Mouse (Mus musculus): Measurements from ENCODE around the gene Rpain.

Rpain gene

DNA sequence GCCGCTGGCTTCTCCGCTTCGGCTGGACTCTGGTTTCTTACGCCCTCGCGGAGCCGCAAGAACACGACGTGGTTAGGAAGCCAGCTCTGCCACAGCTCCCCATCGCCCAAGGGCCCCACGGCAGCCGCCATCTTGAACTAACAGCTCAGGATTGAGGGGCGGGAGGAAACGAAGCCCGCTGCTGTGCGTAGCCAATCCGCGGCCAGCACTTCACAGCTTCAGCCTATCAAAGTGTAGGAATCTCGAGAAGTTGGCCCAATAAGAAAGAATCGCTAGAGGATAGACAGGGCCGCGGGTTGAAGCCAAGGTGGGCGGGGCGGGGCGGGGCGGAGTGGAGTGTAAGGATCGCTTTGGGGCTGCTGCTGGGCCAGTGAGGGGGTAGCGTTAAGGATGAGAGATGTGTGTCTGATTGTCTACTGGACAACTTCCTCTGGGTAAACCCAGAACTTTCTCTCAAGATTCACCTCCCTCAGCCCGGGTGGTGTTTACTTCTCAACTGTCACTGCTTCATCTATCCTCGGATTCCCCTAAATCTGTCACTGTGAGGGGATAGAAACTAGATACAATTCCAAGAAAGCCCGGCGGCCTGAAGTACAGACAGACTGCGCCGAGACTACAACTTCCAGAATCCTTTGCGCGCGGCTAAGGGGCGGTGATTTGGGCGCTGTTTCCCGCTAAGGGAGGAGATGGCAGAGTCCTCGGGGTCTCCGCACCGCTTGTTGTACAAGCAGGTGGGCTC lies at the start of gene Rpain, which contains the start of gene Nup88:
Rpain (plus strand) TSS at position 393 of the 739 bp plus-strand sequence.
Nup88 (minus strand) TSS at position 153 of the 739 bp plus-strand sequence.
- peak; percentile 91 for DNase-seq (ENCODE audit: low read depth, low spot score)

DNA sequence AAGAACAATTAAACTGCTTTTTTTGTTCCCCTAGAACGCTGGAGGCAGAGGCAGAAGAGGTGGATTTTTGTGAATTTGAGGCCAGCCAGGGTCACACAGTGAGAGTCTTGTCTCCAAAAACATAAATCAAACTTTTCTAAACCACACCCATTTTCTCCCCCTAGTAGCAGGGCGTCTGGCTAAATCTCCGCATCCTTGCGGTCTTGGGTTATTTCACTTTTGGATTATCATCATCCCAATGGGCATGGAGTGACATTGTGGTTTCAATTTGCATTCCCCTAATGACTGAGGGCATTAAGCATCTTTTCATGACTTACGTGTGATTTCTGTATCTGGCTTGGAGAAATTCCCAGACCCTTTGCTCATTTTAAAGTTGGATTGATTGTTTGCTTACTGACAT lies 38.6 kb upstream of the Rpain start:
- no peak for DNase-seq (ENCODE audit: low read depth, low spot score)

DNA sequence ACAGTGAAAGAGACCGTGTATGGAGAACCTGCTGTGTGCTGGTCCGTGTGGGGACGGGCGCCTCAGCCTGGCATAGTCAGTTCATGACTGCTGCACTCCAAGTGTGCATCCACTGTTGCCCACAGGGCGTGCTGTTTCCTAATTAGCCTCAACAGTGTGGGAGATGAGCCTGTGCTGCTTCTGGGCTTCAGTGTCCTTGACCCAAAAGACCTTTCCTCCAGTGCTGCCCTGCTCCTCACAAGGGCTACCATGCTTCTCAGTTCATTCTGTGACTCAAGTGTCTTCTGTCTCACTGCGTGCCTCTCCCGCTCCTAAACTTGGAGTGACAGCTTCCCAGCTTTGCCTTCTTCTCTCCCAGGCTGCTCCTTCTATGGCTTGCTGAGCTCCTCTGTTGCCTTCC lies 34.7 kb upstream of the Rpain start:
- DNase-seq (ENCODE audit: low read depth, low spot score), result no peak

DNA sequence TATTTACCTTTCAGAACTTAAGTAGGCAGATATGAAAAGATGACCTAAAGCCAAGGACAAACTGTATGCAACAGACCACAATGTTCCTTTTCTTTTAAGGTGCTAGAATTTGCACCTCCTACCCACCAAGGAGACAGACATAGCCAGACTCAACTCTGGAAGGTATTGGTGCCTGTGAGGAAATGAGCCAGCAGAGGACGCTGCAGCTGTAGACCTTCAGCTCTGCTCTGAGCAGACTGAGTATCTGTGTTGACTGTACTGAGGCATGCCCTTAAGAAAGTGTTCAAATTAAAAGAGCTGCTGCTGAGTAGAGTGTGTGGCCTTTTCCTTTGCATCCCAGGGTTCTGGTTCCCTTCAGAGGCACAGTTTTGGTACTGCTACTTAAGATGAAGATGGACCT lies 27.4 kb upstream of the Rpain start:
- DNase-seq (ENCODE audit: low read depth, low spot score), result no peak

DNA sequence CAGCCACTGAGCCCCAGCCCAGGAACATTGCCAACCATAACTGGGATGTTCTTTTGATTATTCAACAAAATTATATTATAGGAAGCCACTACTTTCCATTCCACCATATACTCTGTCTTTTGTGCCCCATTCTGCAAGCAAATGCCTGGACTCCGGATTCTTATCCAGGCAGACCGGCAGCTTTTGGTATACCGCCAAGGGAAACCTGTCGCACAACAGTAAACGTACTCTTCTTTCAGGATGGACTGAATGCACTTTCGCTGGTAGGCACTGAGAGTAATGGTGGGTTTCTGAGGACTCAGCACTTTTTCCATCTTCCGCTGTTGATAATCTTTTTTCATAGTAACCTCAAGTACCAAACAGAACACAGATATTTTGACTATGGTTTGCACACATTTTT lies 26.4 kb upstream of the Rpain start:
- no peak for DNase-seq (ENCODE audit: low read depth, low spot score)

DNA sequence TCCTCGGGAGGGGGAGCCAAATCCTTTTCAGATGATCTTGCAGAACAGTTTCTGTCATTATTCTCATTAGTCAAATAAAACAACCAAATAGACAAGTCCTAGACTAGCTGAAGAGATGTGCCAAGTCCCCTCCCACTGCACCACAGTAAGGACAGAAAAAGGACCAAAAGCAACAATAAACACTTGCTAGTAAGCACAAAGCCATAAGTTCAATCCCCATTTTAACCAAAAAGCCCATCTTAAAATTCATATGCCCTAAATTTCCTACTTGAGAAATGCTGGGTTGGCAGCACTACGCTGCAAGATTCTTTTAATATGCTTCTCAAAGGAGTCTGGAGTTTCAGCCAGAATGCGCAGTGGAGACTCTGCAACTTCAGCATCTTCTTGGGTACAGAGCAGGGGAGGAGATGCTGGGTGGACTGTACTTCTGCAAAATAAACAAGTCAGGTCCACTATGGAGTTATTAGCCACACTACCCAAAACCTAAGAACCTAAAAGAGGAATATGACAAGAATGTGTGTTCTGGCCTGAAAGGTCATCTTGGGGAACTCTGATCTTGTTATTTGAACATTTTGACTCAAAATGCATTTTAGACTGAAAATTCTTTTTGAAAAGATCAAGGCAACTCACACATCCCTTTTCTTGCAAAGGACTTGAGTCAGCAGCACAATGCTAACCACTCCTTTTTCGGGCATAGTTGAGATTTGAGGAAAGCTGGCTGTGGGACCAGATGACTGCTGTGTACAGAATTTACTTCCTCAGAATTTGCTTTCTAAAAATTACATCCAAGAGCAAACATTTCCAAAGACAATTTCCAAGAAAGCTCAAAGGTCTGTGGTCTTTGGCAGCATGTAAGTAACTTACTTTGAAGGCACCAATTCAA lies 24.8 kb upstream of the Rpain start:
- no peak for DNase-seq (ENCODE audit: low read depth, low spot score)

DNA sequence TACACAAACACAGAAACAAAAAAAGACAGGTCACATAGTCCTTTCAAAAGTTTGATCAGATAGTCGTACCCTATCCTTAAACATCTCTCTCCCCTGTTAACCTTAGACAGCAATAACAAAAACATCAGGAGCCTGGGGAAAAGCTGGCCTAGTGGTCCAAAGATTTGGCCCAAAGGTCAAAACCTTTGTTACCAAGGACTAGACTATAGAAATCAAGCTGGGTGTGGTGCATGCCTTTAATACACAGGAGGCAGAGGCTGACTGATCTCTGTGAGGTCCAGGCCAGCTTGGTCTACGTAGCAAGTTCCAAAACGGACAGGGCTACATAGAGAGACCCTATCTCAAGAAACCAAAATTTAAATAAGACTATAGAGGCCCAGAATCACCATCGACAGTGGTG lies 15.3 kb upstream of the Rpain start:
- DNase-seq (ENCODE audit: low read depth, low spot score), result no peak

DNA sequence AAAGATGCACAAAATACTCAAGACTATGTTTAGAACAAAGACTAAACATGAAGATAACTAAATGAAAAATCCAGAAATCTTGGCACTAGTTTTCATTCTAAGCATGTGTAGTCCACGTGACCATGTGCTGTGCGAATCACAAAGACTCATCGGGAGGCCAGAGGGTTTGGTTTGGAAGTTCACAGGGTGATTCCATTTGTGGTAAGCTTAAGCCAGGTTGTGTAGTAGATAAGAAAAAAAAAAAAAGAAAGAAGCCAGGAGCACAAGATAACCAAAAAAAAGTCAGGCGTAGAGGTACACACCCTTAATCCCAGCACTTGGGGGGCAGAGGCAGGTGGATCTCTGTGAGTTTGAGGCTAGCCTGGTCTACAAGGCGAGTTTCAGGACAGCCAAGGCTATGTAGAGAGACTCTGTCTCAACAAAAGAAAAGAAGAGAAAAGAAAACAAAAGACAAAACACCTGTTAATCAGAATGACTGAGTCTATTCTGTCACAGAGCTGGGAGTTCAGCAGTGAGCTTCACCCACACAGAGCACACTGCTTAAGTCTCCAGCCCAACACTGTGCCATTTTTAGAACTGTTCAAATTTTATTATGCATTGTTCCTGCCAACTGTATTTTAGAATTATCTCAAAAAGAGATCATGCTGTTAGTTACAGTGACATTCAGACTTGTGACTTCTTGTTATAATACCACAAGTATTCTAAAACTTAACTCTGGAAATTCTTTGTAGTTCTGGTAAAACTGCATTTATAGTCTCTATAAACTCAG lies 9.0 kb upstream of the Rpain start:
- DNase-seq (ENCODE audit: low read depth, low spot score), result no peak

DNA sequence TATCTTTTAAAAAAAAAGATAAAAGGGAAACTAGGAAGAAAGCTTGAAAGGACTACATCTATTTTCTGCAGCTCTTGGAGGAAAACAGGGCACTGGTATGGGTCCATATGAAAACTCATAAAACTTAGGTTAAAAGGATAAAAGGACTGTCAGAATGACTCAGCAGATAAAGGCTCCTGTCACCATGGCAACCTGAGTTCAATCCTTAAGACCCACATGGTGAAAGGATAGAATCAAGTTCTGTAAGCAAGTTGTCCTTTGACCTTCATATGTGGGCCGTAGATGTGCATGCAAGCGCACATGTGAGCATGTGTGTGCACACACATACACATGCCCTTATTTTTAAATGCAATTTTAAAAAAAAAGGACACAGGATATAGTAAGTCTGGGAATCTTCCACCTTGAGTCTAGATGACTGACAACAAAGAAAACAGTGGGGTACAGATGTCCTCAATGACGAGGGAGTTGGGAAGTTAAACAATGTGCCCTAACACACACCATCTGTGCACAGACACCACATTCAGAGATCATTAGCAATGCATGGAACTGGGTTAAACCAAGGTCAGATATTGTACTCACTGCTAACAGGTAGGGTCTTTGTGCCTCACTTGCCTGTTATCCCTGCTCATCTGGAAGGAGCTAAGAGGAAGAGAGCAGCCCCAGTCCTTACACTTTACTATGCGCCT lies 5.6 kb upstream of the Rpain start:
- no peak for DNase-seq (ENCODE audit: low read depth, low spot score)

DNA sequence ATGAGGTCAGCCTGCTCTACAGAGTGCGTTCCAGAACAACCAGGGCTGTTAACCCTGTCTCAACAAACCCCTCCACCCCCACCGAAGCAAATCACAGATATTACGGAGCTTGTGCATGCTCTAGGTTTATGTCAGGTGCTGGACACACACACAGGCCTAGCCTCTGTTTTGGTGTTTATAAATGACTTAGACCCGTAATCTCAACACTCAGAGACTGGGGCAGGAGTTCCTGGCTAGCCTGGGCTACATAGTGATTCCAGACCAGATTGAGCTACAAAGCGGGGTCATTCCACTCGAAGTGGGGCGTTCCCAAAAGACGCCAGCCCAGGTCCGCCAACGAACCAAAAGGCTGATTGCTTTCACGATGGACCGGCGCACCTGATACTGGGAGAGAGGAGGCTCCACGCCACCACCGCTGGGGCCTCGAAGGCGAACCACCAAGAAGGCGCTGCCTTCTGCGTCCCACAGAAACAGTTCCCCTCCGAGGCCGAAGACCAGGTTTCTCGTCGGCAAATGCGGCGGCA lies 680 bp upstream of the Rpain start:
- DNase-seq (ENCODE audit: low read depth, low spot score), result peak; percentile 4

DNA sequence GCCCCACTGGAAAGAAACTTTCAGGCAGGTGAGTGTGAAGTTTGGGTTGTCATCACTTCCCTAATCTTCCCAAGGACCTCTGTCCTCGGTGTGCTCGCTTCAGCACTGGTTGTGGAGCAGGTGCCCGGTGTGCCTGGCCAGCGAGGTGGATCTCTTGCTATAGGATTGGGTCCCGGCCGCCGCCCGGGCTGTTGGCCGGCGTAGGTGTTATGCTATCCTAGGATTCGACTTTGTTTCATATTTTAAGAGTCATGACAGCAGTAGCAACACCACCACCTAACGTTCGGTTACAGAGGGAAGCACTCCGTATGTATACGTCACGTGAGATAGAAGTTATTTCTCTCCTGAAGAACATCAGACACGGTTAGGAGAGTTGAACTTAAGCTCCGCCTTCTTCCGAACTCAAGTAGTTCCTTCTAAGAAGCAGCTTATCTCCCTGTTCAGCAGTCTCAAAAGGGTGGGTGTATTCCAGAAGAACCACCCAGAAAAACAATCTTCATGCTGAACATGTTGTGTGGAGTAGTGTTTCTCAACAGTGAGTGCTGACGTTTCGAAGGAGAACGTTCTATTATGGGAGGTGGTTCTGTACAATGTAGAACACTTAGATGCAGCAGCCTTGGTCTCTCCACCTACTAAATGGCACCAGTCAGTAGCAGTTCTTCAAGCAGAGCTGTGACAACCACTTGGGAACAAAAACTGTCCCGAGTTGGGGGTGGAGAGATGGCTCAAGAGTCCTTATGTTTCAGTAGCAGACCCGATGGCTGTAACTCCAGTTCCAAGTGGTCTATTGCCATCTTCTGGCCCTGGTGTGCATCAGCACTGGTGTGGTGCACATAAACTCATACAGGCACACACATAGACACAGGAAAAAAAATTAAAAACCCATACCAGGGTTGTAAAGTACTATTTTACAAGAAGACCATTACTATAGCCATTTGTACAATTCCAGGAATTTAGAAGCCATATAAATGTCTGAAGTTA lies 837 bp downstream of the Rpain start:
- peak; percentile 13 for DNase-seq (ENCODE audit: low read depth, low spot score)

DNA sequence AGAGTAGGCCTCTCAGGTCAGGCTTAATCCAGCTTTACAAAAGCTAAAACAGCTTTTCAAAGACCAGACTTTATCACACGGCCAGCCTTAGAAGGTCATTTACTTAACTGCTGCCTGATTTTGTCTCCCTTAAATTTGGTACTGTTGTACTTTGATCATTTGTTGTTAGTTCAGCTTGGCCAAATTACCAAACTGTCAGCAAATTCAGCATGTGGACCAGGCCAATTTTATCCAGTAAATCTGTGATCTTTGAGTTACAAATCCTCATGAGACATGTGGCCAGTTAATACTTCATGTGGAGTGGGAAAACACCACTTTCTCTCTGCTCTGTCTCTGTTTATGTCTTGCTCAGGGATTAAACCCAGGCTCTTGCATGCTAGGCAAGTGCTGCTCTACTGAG lies 2.6 kb downstream of the Rpain start:
- DNase-seq (ENCODE audit: low read depth, low spot score), result no peak

DNA sequence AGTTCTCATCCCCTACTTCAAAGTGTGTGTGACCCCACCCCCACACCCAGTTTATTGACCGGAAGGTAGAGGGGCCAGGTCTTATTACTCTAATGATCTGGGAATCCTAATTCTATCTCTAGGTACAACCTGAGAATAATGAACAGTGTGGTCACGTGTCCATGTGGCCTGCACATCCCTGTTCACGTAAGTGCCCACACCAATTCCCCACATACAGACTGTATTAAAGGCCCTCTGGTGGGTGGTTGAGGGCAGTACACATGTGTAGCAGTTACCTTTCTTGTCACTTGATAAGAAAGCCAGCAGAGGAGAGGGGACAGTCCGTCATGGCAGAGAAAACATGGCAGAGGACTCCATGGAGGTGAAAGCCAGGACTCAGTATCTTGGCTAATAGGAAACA lies 3.9 kb downstream of the Rpain start:
- no peak for DNase-seq (ENCODE audit: low read depth, low spot score)

DNA sequence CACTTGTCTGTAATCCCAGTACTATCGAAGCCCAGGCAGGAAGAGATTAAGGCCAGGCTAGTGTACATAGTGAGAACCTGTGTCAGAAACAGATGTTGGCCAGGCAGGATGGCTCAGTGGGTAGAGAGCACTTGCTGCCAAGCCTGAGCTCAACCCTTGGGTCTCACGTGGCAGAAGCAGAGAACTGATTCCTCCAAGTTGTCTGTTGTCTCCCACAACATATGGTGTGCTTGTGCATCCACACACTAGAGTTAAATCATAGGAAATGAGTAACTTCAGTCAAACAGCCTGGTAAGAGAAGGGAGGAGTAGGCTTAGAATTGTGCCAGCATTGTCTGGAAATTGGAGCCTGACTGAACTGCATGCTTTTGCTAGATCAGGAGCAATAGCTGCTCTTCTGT lies 5.2 kb downstream of the Rpain start:
- no peak for DNase-seq (ENCODE audit: low read depth, low spot score)

DNA sequence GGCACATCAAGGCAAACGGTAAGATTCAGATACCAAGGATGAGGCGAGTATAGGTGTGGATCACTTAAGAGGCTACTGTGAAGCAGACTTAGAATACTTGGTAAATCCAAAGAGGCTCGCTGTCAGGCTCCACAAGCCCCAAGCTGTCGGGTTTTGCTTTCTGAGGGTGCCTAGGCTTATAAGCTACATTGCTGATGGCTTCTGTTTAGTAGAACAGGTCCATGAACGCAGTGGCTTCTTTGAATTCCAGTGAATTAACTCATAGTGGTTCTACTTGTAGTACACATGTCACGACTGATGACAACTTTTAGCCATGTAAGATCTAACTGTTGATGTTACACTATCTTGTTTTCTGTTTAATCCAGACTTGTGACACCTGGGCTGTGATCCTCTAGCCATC lies 7.3 kb downstream of the Rpain start:
- DNase-seq (ENCODE audit: low read depth, low spot score), result no peak

DNA sequence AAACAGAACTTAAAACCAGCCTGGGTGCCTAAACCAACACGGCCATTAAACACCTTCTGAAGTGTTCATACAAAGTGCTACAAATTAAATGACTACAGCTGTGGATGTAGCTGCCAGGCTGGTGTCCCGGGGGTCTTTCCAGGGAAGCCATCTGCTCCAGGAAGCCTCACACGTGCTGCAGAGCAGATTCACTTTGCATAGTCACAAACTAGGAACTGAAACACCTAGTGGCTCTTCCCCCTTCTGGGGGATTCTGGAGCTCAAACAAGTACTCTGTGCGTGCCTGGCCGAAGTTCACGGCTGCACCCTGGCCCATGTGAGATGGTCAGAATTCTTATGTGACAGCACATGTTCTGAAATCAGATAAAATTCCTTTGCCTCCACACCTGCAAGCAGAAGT lies 10.2 kb downstream of the Rpain start:
- no peak for DNase-seq (ENCODE audit: low read depth, low spot score)

DNA sequence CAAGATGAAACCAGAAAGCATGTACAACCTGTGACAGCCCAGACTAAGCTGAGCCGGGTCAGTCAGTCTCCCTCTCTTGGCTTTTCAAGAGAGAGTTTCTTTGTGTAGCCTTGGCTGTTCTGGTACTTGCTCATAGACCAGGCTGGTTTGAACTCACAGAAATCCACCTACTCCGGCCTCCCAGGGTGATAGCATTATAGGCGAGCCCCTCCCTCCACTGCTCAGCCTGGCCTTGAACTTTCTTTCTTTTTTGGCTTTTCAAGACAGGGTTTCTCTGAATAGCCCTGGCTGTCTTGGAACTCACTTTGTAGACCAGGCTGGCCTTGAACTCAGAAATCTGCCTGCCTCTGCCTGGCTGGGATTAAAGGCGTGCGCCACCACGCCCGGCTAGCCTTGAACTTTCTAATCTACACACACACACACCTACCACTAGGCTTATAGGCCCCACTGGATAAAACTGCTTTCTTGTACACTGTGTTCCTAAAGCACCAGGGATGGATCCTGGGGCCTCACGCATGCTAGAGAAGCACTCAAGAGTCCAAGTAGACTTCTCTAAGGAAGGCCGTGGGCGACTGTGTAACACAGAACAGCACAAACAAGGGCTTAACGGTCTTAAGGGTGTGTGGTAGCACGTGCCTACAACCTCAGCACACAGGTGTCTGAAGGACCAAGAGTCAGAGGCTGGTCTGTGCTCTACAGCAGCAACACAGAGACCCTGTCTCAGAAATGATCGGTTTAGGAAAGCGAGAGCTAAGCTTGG lies 10.9 kb downstream of the Rpain start:
- DNase-seq (ENCODE audit: low read depth, low spot score), result no peak

DNA sequence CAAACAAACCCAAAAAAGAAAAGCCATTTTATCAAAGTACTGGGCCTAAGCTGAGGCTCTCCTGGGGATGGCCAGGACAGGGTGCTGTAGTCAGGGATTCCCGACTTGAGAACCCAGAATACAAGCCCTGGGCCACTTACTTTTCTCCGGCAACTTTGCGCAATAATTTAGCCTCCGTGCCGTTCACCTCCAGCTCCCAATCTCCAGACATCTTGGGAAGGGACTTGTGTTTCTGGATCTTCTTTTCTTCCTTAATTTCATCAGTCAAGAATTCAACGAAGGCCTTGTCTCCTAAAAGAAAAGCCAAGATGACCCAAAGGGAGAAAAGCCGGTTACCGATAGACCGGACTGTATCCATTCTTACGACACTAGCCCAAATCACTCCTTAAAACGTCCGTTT lies 12.0 kb downstream of the Rpain start:
- no peak for DNase-seq (ENCODE audit: low read depth, low spot score)

DNA sequence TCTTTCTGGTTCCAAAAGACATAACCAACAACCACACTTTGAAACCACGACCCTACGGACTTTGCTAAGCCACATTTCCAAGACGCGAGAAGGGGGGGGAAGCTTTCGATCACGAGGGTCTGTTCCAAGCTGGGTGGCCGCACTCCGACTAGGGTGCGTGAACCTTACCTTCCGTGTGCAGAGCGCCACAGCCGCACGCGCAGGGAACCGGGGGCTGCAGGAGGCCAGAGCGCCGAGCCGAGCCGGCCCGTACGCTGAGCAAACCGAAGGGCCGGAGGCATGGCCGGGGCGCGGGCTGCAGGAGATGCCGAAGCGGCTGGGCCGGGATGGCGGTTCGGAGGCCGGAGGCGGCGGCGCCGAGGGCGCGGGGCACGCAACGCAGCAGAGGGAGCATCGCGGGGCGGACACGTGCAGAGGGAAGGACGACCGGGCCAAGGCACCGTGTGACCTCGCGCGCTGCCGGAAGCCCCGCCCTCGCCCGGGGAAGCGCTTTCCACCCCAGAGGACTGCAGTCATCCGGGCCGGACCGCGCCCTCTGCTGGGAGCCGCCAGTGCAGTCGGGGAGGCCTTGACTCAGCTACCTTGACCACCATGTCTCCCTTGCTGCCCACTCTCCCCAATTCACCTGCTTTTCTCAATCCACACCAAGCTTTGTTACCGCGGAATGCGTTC lies 12.7 kb downstream of the Rpain start, which contains the start of gene C1qbp:
C1qbp (minus strand) TSS at position 470 of the 672 bp plus-strand sequence.
- DNase-seq (ENCODE audit: low read depth, low spot score), result peak; percentile 84
